Mouse (Mus musculus) lung, postnatal 10 days (tissue): Measurements from ENCODE around the gene Sgpp2.

Source experiments
- DNase-seq: peaks from one replicate; pipeline ENCODE4 v3.0.0; 2021

Gene Sgpp2

GRCm38 (mm10) chr1:78409396-78409795 is 99.3 kb downstream of the Sgpp2 start:
- DNase-seq: no peak

DNA sequence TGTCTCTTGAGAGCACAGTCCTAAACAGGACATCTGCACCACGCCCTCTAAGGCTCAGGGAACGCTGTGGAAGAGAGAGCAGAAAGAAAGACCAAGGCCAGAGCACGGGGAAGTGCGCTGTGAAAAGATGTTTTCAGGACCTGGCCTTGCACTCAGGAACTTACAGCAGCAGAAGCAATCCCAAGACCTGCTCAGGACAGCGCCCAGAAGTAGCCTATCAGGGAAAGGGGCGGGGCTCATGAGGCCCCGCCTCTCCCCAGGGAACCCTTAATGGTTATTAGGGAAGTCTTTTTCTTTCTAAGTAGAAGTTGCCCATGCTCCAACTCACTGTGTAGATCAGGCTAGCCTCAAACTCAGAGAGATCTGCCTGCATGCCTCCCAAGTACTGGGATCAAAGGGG is 102.5 kb downstream of the Sgpp2 start:
- DNase-seq: peak; percentile 27

DNA sequence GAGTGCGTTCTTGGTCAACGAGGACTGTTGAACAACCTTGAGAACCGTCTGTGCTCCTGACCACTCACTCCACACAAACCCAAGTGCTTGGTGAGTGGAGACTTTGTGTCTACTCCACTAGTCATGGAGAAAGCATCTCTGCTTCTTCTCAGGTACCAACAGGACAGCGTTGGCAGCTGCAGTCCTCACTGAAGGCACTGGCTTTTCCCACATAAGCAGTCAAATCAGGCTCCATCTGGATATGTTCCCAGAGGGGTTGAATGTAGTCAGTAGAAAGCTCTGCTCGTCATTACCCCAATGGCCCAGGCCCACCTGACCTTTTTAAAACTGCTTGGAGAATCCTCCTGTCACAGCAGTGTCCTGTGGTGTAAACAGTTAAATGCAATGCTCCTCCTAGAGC is 104.3 kb downstream of the Sgpp2 start:
- no peak for DNase-seq

- no peak for DNase-seq
Observed at GRCm38 (mm10) chr1:78417154-78417911, 107.2 kb downstream of the Sgpp2 start.

- DNase-seq: peak; percentile 89
Observed at GRCm38 (mm10) chr1:78419593-78419992, 109.4 kb downstream of the Sgpp2 start.

- DNase-seq: no peak
Observed at GRCm38 (mm10) chr1:78420271-78420670, 110.1 kb downstream of the Sgpp2 start.

GRCm38 (mm10) chr1:78421749-78422148 is 111.6 kb downstream of the Sgpp2 start:
- no peak for DNase-seq

DNA sequence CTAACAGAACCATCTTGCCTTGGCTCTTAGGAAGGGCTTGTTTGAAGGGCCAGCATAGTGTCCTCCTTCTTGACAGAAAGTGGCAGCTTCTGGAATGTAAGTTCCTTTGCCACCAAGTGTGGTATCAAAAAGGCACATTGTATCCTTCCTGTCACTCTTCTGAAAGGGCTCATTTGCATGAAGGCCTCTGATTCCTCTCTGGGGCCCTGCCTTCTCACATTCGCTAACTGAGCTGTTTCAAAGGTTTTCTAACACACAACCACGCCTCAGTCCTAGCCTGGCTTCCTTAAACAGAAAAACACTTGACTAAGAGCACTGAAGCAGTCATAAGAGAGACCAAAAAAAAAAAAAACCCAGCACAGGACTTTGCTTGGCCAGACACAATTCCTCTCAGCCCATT is 112.4 kb downstream of the Sgpp2 start:
- no peak for DNase-seq

DNA sequence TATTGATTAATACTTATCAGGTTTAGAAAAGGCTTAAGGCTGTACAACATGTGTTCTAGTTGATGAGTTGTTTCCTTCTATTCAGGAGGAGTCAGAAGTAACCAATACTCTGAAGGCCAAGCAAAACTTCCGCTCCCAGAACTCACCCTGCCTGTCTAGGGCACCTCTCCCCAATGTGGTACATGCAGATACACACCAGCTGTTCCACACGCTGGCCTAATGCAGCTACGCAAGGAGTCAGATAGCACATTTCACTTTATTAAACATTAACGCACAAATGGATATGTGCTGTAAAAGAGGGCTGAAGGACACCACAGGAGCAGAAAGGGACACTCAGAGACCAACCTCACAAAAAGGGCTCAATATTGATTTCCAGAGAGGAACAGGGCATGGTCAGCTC is 114.7 kb downstream of the Sgpp2 start:
- DNase-seq: no peak

DNA sequence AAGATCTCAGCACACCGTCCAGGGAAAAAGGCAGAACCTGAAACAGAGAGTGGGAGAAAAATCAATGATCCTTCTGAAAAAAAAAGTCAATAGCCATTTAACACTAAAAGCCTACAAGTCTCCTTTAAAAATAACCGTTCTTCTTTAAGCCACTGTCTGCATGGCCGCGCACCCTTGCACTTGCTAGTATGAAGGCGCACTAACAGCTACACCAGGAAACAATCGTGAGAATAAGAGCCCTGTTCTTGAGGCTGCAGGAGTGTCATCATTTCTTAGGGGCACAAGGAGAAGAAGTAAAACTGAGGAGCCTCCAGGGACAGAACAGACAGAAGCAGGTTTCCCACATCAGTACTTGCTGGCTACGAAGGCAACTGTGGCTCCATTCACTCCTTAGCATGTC is 115.2 kb downstream of the Sgpp2 start:
- DNase-seq: no peak

GRCm38 (mm10) chr1:78425793-78426700 is 115.9 kb downstream of the Sgpp2 start:
- peak; percentile 33 for DNase-seq

- DNase-seq: no peak
Observed at GRCm38 (mm10) chr1:78426841-78427240, 116.7 kb downstream of the Sgpp2 start.

DNA sequence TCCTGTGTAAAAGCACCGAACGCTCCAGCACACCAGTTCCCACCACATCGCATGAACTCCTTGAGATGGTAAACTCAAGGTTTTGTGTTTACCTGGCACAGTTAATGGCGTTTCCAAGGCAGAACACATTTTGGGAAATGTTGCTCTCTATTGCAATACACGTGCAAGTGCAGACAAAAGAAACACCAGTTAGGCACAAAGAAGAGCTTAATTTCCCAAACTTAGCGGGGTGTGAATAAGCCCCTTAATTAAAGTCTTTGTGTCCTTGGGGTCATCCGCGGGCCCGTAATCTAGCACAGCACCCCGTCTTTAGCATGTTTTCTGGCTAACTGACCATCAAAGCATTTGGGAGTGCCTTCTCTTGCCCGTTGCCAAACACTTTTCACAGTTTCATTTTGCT is 118.7 kb downstream of the Sgpp2 start:
- no peak for DNase-seq

DNA sequence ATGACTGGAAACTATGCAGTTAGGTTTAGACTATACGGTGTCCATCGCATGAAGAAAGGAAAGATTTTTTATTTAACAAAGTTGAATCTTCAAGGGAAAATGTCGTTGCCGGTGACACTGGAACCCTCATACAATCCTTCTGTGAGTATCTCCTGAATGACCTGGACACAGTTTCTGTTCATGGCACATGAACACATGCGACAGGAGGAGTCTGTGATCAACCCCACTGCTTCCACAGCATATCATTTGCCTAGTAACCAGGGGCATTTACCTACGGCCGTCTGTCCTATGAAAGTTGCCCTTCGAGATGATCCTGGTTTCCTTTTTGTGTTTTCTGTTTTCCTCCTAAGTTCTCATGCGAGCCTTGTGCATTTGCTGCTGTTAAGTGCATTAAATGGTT is 123.3 kb downstream of the Sgpp2 start:
- no peak for DNase-seq

GRCm38 (mm10) chr1:78435967-78436366 is 125.8 kb downstream of the Sgpp2 start:
- no peak for DNase-seq

DNA sequence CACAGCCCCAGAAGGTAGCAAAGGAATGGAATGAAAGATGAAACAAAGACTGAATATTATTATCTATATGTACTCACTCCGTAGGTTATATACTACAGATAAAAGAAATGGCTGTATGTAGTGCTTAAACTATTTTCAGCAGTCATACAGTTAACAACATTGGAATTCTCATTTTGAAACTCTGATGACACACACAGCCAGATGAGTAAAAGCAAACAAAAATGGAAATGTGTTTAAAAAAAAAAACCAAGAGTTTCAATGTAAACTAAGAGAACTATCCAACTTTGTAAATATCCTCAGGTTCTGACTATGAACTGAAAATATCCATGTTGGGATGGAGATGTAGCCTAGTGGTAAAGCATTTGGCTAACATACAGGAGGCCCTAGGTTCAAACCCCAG is 126.3 kb downstream of the Sgpp2 start:
- no peak for DNase-seq

DNA sequence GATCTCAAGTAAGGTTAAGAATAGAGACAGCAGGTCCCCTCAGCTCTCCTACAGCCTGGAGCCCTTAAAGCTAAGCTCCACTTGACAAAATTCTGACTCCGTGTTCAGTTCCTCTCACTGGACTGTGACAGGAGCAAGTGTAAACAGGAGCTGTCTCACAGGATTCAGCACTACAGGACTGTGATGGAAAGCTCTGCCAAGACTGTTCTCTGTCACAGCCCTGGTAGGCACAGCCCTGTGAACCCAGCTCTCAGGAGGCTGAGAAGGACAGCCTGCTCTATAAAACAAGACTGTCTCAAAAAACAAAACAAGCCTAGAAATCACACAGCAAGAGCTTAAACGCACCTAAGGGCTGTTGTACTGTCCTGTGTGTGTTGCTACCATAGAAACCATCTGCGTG is 127.0 kb downstream of the Sgpp2 start:
- DNase-seq: no peak

- DNase-seq: no peak
Observed at GRCm38 (mm10) chr1:78440716-78441115, 130.6 kb downstream of the Sgpp2 start.

DNA sequence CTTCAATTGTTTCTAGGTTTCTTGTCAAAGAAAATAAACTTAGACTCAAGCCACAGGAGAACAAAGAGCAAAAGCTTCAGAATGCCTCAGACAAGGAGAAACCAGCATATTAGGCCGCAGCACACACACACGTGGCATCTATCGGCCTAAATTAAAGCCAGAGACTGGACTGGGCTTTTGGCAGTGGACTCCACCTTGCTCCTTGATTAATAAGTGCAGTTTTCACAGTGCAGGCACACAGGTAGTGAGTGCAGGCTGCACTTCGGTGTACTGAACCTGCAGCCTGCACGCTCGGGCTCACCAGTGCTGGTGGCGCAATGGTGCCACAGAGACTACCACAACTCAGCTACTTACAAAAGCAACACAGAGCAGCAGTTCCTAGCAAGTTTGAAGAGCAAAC is 132.9 kb downstream of the Sgpp2 start:
- DNase-seq: no peak

GRCm38 (mm10) chr1:78446232-78446631 is 136.1 kb downstream of the Sgpp2 start:
- DNase-seq: no peak

DNA sequence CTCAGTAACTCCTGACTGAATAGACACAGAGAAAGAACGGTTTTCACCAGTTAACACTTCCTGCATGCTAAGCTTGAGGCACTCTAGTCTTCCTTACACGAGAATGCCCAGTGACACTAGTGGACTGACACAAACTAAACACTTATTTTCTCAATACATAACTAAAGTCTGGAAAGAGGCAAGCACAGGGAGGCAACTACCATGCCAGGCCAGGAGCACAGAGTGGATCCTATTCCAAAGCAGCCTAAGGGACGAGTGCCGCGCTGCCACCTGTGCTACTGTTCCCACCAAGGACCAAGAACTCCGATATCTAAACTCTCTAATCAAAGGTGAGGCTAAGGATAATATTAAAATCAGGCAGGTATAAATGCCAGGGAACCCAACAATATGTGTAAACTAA is 136.6 kb downstream of the Sgpp2 start:
- no peak for DNase-seq

DNA sequence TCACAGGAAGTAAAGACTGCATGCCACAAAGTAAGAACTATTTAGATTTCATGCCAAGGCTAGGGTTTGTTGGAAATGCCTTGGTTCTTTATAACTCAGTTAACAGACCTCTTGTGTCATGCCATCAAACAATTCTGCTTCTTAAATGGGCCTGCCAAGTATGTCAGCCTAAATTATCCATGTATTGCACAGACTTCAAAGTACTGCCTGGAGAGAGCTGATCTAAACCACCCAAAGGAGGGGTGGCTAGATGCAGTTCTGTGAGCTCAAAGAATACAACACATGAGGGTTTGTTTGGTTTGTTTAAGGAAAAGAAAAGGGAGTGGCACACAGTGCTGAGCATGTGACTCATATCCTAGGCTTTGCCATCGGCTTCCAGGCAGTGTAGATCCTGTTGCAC is 137.9 kb downstream of the Sgpp2 start:
- no peak for DNase-seq

DNA sequence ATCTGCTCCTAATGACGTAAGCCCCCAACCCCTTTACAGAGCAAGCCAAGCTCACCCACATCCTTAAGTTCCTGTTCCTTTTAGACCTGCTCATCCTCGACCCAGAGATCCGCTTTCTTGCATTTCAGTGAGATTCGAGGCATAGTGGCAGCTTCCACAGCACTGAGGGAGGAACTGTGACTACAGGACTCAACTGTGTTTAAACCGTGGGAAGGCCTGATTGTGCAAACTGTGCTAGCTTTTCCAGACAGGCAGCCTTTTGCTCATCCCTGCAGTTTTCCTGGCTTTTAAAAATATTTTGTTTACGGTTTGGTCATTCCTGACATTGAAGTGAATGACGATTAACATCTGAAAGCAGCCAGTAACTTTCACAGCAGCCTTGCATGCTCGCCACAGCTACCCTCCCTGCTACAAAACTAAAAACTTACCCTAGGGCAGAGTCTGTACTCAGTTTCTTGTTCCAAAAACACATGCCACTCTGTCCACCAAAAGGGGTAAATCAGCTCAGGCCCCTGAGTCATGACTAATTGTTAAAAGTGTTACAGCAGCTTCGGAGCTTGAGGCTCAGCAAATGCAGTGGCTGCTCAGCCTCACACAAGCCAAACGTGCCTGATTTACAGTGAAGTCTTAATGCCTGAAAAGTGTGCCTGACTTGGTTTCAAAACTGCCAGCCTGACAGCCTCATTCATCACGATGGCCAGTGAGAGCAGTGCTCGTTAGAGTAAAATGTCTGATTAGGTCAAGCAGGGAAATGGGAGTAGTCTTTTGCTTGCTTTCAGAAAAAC is 141.1 kb downstream of the Sgpp2 start:
- peak; percentile 28 for DNase-seq
